ENCODE assay signal across 9 mouse cellular contexts in genomic region chr2:24409166-24409565, GRCm38 (mm10). TPM values are rescaled to one million over a fixed set of nuclear protein-coding genes. Genes with fewer than 3 reads are reported as not detected.
A peak's percentile ranks its signal among the peaks of the same experiment; 100 is the strongest.
DNase-seq lines count a peak whose midpoint lies in the region; ATAC-seq and TF ChIP-seq lines count a peak whose summit lies in the region.
"Had no signal": no experiment of that assay in that cellular context is flagged by ENCODE, and none has a peak within 500 bp of the region (broad histone marks: within the 10 kb centered on the region; RNA-seq: fewer than 3 reads in every experiment).

No protein-coding gene starts in this region.

- H3K27me3 ChIP-seq in embryonic facial prominence, embryonic 11.5 days (ENCODE audit: control insufficient read depth, insufficient read depth, low read length), result no peaks in the 10 kb centered on the region
- H3K27me3 ChIP-seq: liver, embryonic 15.5 days had no signal

- H3K4me3 ChIP-seq in embryonic facial prominence, embryonic 11.5 days (ENCODE audit: low read depth, low read length), result no peak overlapping the region
- no peak overlapping the region for H3K4me3 ChIP-seq in layer of hippocampus, adult 2 months
- H3K4me3 ChIP-seq: liver, embryonic 15.5 days had no signal

- peak; percentile 66 for DNase-seq in ES-CJ7 (ENCODE audit: low read depth, low spot score)
- DNase-seq in adrenal gland, postnatal 36 days, result peak; percentile 63 to 75
- peak; percentile 78 for DNase-seq in embryonic facial prominence, embryonic 11.5 days (ENCODE audit: low spot score)
- DNase-seq in heart, postnatal 36 days, result peak; percentile 65 to 76
- DNase-seq in layer of hippocampus, adult 2 months (ENCODE audit: low spot score in 2 of 2), result peak; percentile 40 to 67
- peak; percentile 74 for DNase-seq in lung, postnatal 14 days
- peak; percentile 67 for DNase-seq in ovary, postnatal 36 days (ENCODE audit: low spot score)
- peak; percentile 71 for DNase-seq in thymus, postnatal 25 days

- ATAC-seq in embryonic facial prominence, embryonic 11.5 days (replicated peaks; ENCODE audit: insufficient number of reproducible peaks, low FRiP score, low TSS enrichment, low read depth), result peak; percentile 36; the same call in 1 of the 2 replicates

- peak; percentile 98 for TF ChIP-seq CTCF in layer of hippocampus, adult 2 months (conservative IDR thresholded peaks at IDR 0.05)

- WGBS in embryonic facial prominence, embryonic 11.5 days, result 7% methylated on average over 2 of the region's 2 CpGs

- no peak overlapping the region for H3K27ac ChIP-seq in embryonic facial prominence, embryonic 11.5 days (replicated peaks; ENCODE audit: low read depth, low read length)
- no peak overlapping the region for H3K27ac ChIP-seq in layer of hippocampus, adult 2 months
- H3K27ac ChIP-seq: liver, embryonic 15.5 days had no signal

- intact Hi-C loops in heart, postnatal 36 days (cut with DNase I), result loop anchor here (1.0 to 5.0 kb wide), 2 partner anchors 159 to 348 kb away; no protein-coding TSS in a partner anchor

- H3K4me1 ChIP-seq in embryonic facial prominence, embryonic 11.5 days (ENCODE audit: control insufficient read depth, insufficient read depth, low read length), result no peaks in the 10 kb centered on the region
- H3K4me1 ChIP-seq: liver, embryonic 15.5 days had no signal

- no peak overlapping the region for H3K4me2 ChIP-seq in embryonic facial prominence, embryonic 11.5 days (ENCODE audit: low read depth, low read length)
- H3K4me2 ChIP-seq: liver, embryonic 15.5 days had no signal

- H3K9ac ChIP-seq in embryonic facial prominence, embryonic 11.5 days (replicated peaks; ENCODE audit: low read length), result no peak overlapping the region
- H3K9ac ChIP-seq: liver, embryonic 15.5 days had no signal

- H3K9me3 ChIP-seq in embryonic facial prominence, embryonic 11.5 days (replicated peaks; ENCODE audit: control insufficient read depth, low read length), result no peaks in the 10 kb centered on the region
- H3K9me3 ChIP-seq: liver, embryonic 15.5 days had no signal

- no peaks in the 10 kb centered on the region for H3K36me3 ChIP-seq in embryonic facial prominence, embryonic 11.5 days (replicated peaks; ENCODE audit: control insufficient read depth, insufficient read depth, low read depth, low read length)

RNA-seq across cellular contexts. Expression of gene Psd4, which starts 41.8 kb away (rescaled TPM):
- total RNA-seq in adrenal gland, postnatal 36 days (2021), result 1 to 10 TPM; 1.5 to 2.4 TPM
- 1.3 and 1.6 TPM in 2 replicates for polyA plus RNA-seq in embryonic facial prominence, embryonic 11.5 days (2014; fragmentation: Nextera tagmentation; extraction: Ambion mirVana)
- 1 to 10 TPM in 1 of 2 experiments, under 1 TPM in 1; 0.89 to 1.4 TPM for total RNA-seq in heart, postnatal 36 days (2021)
- total RNA-seq in layer of hippocampus, adult 2 months (2021), result 1 to 10 TPM in 1 of 2 experiments, under 1 TPM in 1; 0.64 to 1.3 TPM
